Mouse (Mus musculus): Measurements from ENCODE around the gene Defb29. TPM values are rescaled to one million over a fixed set of nuclear protein-coding genes. Genes with fewer than 3 reads are reported as not detected.
A peak's percentile ranks its signal among the peaks of the same experiment; 100 is the strongest.

Gene Defb29
- polyA plus RNA-seq, 1 experiment = not detected

GRCm38 (mm10) chr2:152516084-152516483 is 23.8 kb downstream of the Defb29 start:
- no peaks in the 10 kb centered on the region for H3K4me1 ChIP-seq (ENCODE audit: control insufficient read depth, insufficient read depth, low read length)
- no peak overlapping the region for H3K27ac ChIP-seq (ENCODE audit: insufficient read depth, low read length)
- TF ChIP-seq POLR2A (IDR thresholded peaks at IDR 0.05; ENCODE audit: low read depth, low read length) = no peak
- TF ChIP-seq CTCF (IDR thresholded peaks at IDR 0.05; ENCODE audit: borderline replicate concordance, insufficient read depth, low read length) = no peak
- no peak overlapping the region for H3K4me3 ChIP-seq (ENCODE audit: insufficient read depth, low read length)

- Histone ChIP-seq H3K4me3 (ENCODE audit: insufficient read depth, low read length) (no peak within 1 kb of the TSS), H3K27ac (ENCODE audit: insufficient read depth, low read length) (no peak within 1 kb of the TSS), H3K4me1 (ENCODE audit: control insufficient read depth, insufficient read depth, low read length) (no peaks in the 10 kb centered on the region)
- TF ChIP-seq CTCF (IDR thresholded peaks at IDR 0.05; ENCODE audit: borderline replicate concordance, insufficient read depth, low read length) = no peak
- no peak for TF ChIP-seq POLR2A (IDR thresholded peaks at IDR 0.05; ENCODE audit: low read depth, low read length)
Observed at GRCm38 (mm10) chr2:152511592-152511991, 28.3 kb downstream of the Defb29 start, which contains the start of gene Defb26. Defb26 (minus strand) TSS chr2:152511692.

DNA sequence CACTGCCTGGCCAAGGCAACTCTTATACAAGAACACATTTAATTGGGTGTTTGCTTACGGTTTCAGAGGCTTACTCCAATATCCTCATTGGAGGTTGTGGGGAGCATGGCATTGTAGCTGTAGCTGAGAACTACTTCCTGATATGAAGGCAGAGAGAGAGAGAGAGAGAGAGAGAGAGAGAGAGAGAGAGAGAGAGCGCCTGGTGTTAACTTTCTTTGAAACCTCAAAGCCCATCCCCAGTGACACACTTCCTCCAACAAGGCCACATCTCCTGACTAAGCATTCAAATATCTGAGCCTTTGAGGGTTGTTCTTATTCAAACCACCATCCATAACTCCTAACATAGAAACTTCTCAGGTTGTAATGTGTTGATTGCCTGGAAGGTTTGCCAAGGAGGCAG is 35.9 kb downstream of the Defb29 start:
- no peak overlapping the region for H3K27ac ChIP-seq (ENCODE audit: insufficient read depth, low read length)
- H3K4me1 ChIP-seq (ENCODE audit: control insufficient read depth, insufficient read depth, low read length) = peaks cover 3% of the 10 kb centered on the region
- TF ChIP-seq POLR2A (IDR thresholded peaks at IDR 0.05; ENCODE audit: low read depth, low read length) (no peak), CTCF (IDR thresholded peaks at IDR 0.05; ENCODE audit: borderline replicate concordance, insufficient read depth, low read length) (no peak)
- H3K4me3 ChIP-seq (ENCODE audit: insufficient read depth, low read length) = no peak overlapping the region

GRCm38 (mm10) chr2:152500863-152501229 is 39.1 kb downstream of the Defb29 start:
- H3K4me3 ChIP-seq (ENCODE audit: insufficient read depth, low read length) = no peak overlapping the region
- TF ChIP-seq CTCF (IDR thresholded peaks at IDR 0.05; ENCODE audit: borderline replicate concordance, insufficient read depth, low read length) (no peak), POLR2A (IDR thresholded peaks at IDR 0.05; ENCODE audit: low read depth, low read length) (no peak)

DNA sequence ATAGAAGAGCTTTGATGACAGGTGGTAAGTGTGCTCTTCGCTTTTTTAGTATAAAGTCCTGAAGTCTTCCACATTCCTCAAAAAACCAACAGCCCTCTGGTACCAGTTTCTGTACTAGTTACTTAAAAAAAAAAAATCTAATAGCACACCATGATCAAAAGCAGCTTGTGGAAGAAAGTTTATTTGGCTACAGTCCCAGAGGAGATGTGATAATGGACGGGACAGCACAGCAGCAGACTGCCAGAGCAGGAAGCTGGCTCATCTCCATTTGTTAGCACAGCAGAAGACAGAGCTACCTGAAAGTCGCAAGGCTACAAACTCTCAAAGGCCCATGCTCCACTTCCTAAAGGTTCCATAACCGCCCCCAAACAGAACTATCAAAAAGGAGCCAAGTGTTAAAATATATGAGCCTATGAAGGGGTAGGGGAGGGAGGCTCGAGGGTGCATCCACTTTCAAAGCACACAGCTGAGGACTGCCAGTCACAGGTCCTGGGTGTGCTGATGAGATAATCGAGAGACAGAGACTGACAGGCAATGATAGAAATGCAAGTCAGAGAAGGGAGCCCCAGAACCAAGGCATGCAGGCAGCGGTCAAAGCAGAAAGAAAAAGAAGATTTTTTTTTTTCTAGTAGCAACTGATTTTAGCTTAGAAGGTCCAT is 39.6 kb downstream of the Defb29 start:
- Histone ChIP-seq H3K27ac (ENCODE audit: insufficient read depth, low read length) (no peak overlapping the region), H3K4me1 (ENCODE audit: control insufficient read depth, insufficient read depth, low read length) (peaks cover 3% of the 10 kb centered on the region), H3K4me3 (ENCODE audit: insufficient read depth, low read length) (no peak overlapping the region)
- TF ChIP-seq CTCF (IDR thresholded peaks at IDR 0.05; ENCODE audit: borderline replicate concordance, insufficient read depth, low read length) (no peak), POLR2A (IDR thresholded peaks at IDR 0.05; ENCODE audit: low read depth, low read length) (no peak)

More at GRCm38 (mm10) chr2:152500863-152501229, 39.1 kb downstream of the Defb29 start:
- Histone ChIP-seq H3K27ac (ENCODE audit: insufficient read depth, low read length) (no peak overlapping the region), H3K4me1 (ENCODE audit: control insufficient read depth, insufficient read depth, low read length) (peaks cover 3% of the 10 kb centered on the region)

DNA sequence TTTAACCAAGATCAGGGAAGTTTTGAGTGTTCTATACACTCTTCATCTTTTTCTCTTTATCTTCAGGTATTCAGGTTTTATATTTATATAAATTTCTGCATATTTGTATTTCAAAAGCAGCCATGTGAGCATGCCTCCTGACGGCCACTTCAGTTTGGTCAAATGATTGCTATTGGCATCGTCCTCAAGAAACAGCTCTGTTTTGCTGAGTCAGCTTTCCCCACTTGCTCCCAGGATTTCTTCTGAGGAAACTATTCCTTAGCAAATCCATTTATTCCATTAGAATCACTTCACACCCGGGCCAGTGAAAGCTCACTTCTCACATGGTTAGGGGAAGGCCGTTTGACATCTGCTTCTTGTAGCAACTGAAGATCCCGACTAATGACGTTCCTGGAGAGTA is 41.9 kb downstream of the Defb29 start:
- Histone ChIP-seq H3K27ac (ENCODE audit: insufficient read depth, low read length) (no peak overlapping the region), H3K4me1 (ENCODE audit: control insufficient read depth, insufficient read depth, low read length) (no peaks in the 10 kb centered on the region), H3K4me3 (ENCODE audit: insufficient read depth, low read length) (no peak overlapping the region)
- TF ChIP-seq CTCF (IDR thresholded peaks at IDR 0.05; ENCODE audit: borderline replicate concordance, insufficient read depth, low read length) = no peak
- no peak for TF ChIP-seq POLR2A (IDR thresholded peaks at IDR 0.05; ENCODE audit: low read depth, low read length)

DNA sequence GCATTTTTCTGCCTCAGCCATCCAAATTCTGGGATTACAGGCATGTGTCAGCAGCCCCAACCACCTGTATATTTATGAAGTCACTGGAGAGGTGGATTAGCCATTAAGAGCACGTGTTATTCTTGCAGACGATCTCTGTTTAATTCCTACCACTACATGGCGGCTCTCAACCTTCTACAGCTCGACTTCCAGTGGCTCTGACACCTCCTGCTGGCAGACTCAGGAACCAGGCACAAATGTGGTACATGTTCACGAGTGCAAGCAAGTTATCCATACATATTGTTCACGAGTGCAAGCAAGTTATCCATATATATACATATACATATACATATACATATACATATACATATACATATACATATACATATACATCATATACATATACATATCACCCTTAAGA is 46.7 kb downstream of the Defb29 start:
- no peak overlapping the region for H3K27ac ChIP-seq (ENCODE audit: insufficient read depth, low read length)
- no peak overlapping the region for H3K4me3 ChIP-seq (ENCODE audit: insufficient read depth, low read length)
- no peaks in the 10 kb centered on the region for H3K4me1 ChIP-seq (ENCODE audit: control insufficient read depth, insufficient read depth, low read length)
- TF ChIP-seq POLR2A (IDR thresholded peaks at IDR 0.05; ENCODE audit: low read depth, low read length) = no peak
- peak; percentile 9; the same call in 1 of the 2 replicates for TF ChIP-seq CTCF (IDR thresholded peaks at IDR 0.05; ENCODE audit: borderline replicate concordance, insufficient read depth, low read length)

DNA sequence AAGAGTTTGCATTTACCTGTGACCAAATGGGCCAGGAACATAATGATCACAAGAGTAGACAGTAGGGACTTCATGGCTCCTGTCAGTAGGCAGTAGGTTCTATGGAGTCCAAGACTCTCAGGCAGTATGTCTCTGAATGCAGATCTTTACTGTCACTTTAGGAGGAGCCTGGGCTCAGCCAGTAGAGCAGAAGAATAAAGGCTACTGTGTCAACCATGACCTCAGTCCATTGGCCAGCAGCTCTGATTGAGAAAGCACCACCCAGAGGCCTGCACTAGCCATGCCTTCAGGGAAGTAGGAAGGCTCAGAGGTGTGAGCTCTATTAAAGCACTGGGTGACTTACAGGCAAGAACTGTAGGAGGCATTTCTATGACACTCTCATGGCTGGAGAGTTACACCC is 49.9 kb downstream of the Defb29 start, which contains the start of gene Defb22:
Defb22 (minus strand) TSS at position 101 of the 400 bp plus-strand sequence.
- TF ChIP-seq POLR2A (IDR thresholded peaks at IDR 0.05; ENCODE audit: low read depth, low read length) (no peak), CTCF (IDR thresholded peaks at IDR 0.05; ENCODE audit: borderline replicate concordance, insufficient read depth, low read length) (no peak)
- no peak within 1 kb of the TSS for H3K27ac ChIP-seq (ENCODE audit: insufficient read depth, low read length)
- no peak within 1 kb of the TSS for H3K4me3 ChIP-seq (ENCODE audit: insufficient read depth, low read length)
- H3K4me1 ChIP-seq (ENCODE audit: control insufficient read depth, insufficient read depth, low read length) = no peaks in the 10 kb centered on the region

Other genes starting within 250 kb of the Defb29 start
- gene Tbc1d20, start 246.3 kb downstream of the Defb29 start, polyA plus RNA-seq (2011; ENCODE audit: insufficient read length, low read depth, missing spikeins) = 61.7 and 74.1 TPM in 2 replicates
- 59.0 and 79.2 TPM in 2 replicates for gene Rbck1, start 207.4 kb downstream of the Defb29 start, polyA plus RNA-seq (2011; ENCODE audit: insufficient read length, low read depth, missing spikeins)
- 49.1 and 85.1 TPM in 2 replicates for gene Trib3, start 196.1 kb downstream of the Defb29 start, polyA plus RNA-seq (2011; ENCODE audit: insufficient read length, low read depth, missing spikeins)
- gene Nrsn2, start 163.5 kb downstream of the Defb29 start, polyA plus RNA-seq (2011; ENCODE audit: insufficient read length, low read depth, missing spikeins) = not detected in 2 replicates
- gene Sox12, start 142.0 kb downstream of the Defb29 start, polyA plus RNA-seq (2011; ENCODE audit: insufficient read length, low read depth, missing spikeins) = 15.0 and 20.3 TPM in 2 replicates
- gene Zcchc3, start 125.1 kb downstream of the Defb29 start, polyA plus RNA-seq (2011; ENCODE audit: insufficient read length, low read depth, missing spikeins) = 9.7 and 17.6 TPM in 2 replicates
- 0.30 TPM in 1 of 2 replicates, not detected in the other for gene 6820408C15Rik, start 124.5 kb downstream of the Defb29 start, polyA plus RNA-seq (2011; ENCODE audit: insufficient read length, low read depth, missing spikeins)
- not detected in 2 replicates for gene Defb23, start 75.5 kb downstream of the Defb29 start, polyA plus RNA-seq (2011; ENCODE audit: insufficient read length, low read depth, missing spikeins)
- not detected in 2 replicates for gene Defb20, start 63.0 kb downstream of the Defb29 start, polyA plus RNA-seq (2011; ENCODE audit: insufficient read length, low read depth, missing spikeins)
- gene Defb22, start 50.0 kb downstream of the Defb29 start, polyA plus RNA-seq (2011; ENCODE audit: insufficient read length, low read depth, missing spikeins) = not detected in 2 replicates
- not detected in 2 replicates for gene Defb26, start 28.4 kb downstream of the Defb29 start, polyA plus RNA-seq (2011; ENCODE audit: insufficient read length, low read depth, missing spikeins)
- not detected in 2 replicates for gene Defb28, start 21.8 kb downstream of the Defb29 start, polyA plus RNA-seq (2011; ENCODE audit: insufficient read length, low read depth, missing spikeins)
- gene Gm17416, start 29.2 kb upstream of the Defb29 start, polyA plus RNA-seq (2011; ENCODE audit: insufficient read length, low read depth, missing spikeins) = not detected in 2 replicates
- gene Defb21, start 32.6 kb upstream of the Defb29 start, polyA plus RNA-seq (2011; ENCODE audit: insufficient read length, low read depth, missing spikeins) = not detected in 2 replicates
- not detected in 2 replicates for gene Defb19, start 40.2 kb upstream of the Defb29 start, polyA plus RNA-seq (2011; ENCODE audit: insufficient read length, low read depth, missing spikeins)
- not detected in 2 replicates for gene Defb45, start 59.3 kb upstream of the Defb29 start, polyA plus RNA-seq (2011; ENCODE audit: insufficient read length, low read depth, missing spikeins)
- not detected in 2 replicates for gene Defb36, start 64.2 kb upstream of the Defb29 start, polyA plus RNA-seq (2011; ENCODE audit: insufficient read length, low read depth, missing spikeins)
- 1.9 and 2.0 TPM in 2 replicates for gene Defb25, start 83.0 kb upstream of the Defb29 start, polyA plus RNA-seq (2011; ENCODE audit: insufficient read length, low read depth, missing spikeins)
- 3.9 and 4.3 TPM in 2 replicates for gene Rem1, start 86.9 kb upstream of the Defb29 start, polyA plus RNA-seq (2011; ENCODE audit: insufficient read length, low read depth, missing spikeins)
- gene H13, start 129.4 kb upstream of the Defb29 start, polyA plus RNA-seq (2011; ENCODE audit: insufficient read length, low read depth, missing spikeins) = 141 and 214 TPM in 2 replicates
- gene Mcts2, start 146.9 kb upstream of the Defb29 start, polyA plus RNA-seq (2011; ENCODE audit: insufficient read length, low read depth, missing spikeins) = 19.4 and 24.5 TPM in 2 replicates
- 49.1 and 67.7 TPM in 2 replicates for gene Id1, start 196.2 kb upstream of the Defb29 start, polyA plus RNA-seq (2011; ENCODE audit: insufficient read length, low read depth, missing spikeins)
- 0.94 and 1.5 TPM in 2 replicates for gene Cox4i2, start 214.1 kb upstream of the Defb29 start, polyA plus RNA-seq (2011; ENCODE audit: insufficient read length, low read depth, missing spikeins)

Measured in embryonic fibroblast, embryonic 13.5 days (primary cell).